Mouse (Mus musculus): ENCODE data around the gene Snx5. TPM values are rescaled to one million over a fixed set of nuclear protein-coding genes. Genes with fewer than 3 reads are reported as not detected.

The Snx5 gene
- polyA plus RNA-seq, 1 experiment from 2014 or later, result 106 TPM

DNA sequence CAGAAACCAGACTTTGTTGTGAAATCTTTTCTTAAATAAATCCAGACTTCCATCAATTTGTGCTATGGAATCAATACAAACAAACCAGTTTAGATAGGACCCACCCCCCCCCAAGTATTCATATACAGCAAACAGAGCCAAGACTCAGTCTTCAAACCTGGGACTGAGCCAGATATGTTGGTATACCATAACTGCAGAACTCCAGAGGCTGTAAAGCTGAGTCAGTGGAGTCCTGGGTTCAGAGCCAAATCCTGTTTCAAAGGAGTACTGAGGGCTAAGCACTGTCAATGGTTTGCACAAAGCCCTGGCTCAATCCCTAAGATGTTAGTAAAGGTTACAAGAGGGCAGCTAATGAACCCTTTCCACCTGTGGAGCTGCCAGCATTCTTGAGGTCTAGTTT lies 20.6 kb downstream of the Snx5 start:
- H3K36me3 ChIP-seq (ENCODE audit: control insufficient read depth, insufficient read depth, low read length), result peaks cover 27% of the 10 kb centered on the region; the same call in 1 of the 2 replicates
- H3K27ac ChIP-seq (ENCODE audit: low read length), result no peak overlapping the region
- no peak overlapping the region for H3K4me3 ChIP-seq (replicated peaks; ENCODE audit: low read length)
- no peaks in the 10 kb centered on the region for H3K27me3 ChIP-seq (ENCODE audit: control insufficient read depth, insufficient read depth, low read length)
- no peak overlapping the region for H3K9ac ChIP-seq (ENCODE audit: low read length)
- H3K4me2 ChIP-seq (ENCODE audit: low read depth, low read length), result no peak overlapping the region
- no peak for ATAC-seq (ENCODE audit: insufficient read depth, low FRiP score)
- no peaks in the 10 kb centered on the region for H3K9me3 ChIP-seq (replicated peaks; ENCODE audit: control insufficient read depth, low read length)
- peaks cover 10% of the 10 kb centered on the region; the same call in 1 of the 2 replicates for H3K4me1 ChIP-seq (ENCODE audit: control insufficient read depth, insufficient read depth, low read length)

DNA sequence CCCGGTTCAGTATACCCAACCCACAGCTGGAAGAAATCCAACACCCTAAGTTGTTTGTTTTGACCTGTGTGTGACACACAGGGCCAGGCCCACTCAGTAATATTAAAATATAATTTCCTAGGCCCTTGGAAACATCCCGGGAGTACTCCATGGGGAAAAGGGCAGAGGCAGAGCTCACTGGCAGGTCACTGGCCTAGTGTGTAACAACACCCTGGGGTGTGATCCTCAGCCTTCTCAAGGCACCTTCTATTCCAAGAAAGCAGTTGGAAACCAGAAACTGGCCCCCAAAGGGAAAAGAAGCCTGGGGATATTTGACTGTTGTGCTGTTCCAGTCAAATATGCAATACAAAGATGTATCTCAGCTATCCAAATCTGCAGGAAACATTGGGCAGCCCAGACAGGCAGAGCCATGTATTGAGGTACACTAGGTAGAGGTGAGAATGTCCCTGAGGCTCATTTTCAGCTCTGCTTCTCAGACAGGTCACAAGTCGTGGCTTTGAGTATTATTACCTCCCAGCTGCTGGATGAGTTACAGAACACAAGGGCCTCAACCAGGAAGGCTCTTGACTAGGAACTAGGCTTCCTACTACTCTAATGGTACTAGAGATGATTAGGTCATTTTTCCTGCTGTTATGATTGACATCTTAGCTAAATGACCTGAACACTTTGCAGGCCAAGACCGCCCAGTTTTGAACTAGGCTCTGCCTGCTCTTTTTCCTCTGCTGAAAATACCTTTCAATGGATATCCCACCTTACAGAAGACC lies 21.9 kb downstream of the Snx5 start:
- H3K4me2 ChIP-seq (ENCODE audit: low read depth, low read length), result no peak overlapping the region
- no peaks in the 10 kb centered on the region for H3K27me3 ChIP-seq (ENCODE audit: control insufficient read depth, insufficient read depth, low read length)
- 33% methylated on average over 4 of the region's 4 CpGs for WGBS
- peaks cover 10% of the 10 kb centered on the region; the same call in 1 of the 2 replicates for H3K4me1 ChIP-seq (ENCODE audit: control insufficient read depth, insufficient read depth, low read length)
- H3K4me3 ChIP-seq (replicated peaks; ENCODE audit: low read length), result no peak overlapping the region
- peaks cover 22% of the 10 kb centered on the region; the same call in 1 of the 2 replicates for H3K36me3 ChIP-seq (ENCODE audit: control insufficient read depth, insufficient read depth, low read length)
- peak overlapping the region; percentile 2; the same call in 1 of the 2 replicates for H3K27ac ChIP-seq (ENCODE audit: low read length)
- no peak overlapping the region for H3K9ac ChIP-seq (ENCODE audit: low read length)
- H3K9me3 ChIP-seq (replicated peaks; ENCODE audit: control insufficient read depth, low read length), result no peaks in the 10 kb centered on the region
- no peak for ATAC-seq (ENCODE audit: insufficient read depth, low FRiP score)

DNA sequence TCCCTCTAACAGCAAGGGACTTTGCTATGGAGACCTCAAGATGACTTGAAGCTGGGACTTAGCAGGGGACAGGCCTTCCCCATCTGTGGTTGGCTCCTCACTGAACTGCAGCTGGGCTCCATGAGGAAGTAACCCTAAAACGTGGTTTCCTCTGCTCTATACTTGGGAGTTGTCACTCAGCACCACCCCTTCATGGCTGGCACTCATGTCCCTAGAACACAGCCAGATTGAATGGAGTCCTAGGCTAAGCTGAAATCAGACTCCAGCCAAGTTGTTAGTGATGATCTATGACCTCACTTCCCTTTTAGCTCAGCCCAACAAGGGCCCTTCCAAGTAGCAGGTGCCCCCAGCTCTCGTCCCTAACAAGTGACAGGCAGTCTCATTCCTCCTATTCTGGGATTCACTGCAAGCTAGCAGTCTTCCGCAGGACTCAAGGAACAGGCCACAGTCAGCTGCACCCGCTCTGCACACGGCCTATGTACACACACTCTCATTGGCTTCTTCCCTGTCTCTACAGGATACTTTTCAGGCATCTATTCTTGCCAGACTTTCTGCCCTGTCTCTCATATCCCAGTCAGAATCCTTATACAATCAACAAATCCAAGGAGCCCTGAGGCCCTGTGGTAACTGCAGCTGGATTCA lies 23.2 kb downstream of the Snx5 start:
- Histone ChIP-seq H3K9me3 (replicated peaks; ENCODE audit: control insufficient read depth, low read length) (no peaks in the 10 kb centered on the region), H3K9ac (ENCODE audit: low read length) (no peak overlapping the region), H3K36me3 (ENCODE audit: control insufficient read depth, insufficient read depth, low read length) (peaks cover 12% of the 10 kb centered on the region; the same call in 1 of the 2 replicates), H3K4me2 (ENCODE audit: low read depth, low read length) (no peak overlapping the region), H3K27me3 (ENCODE audit: control insufficient read depth, insufficient read depth, low read length) (no peaks in the 10 kb centered on the region), H3K4me1 (ENCODE audit: control insufficient read depth, insufficient read depth, low read length) (peaks cover 10% of the 10 kb centered on the region; the same call in 1 of the 2 replicates), H3K27ac (ENCODE audit: low read length) (peak overlapping the region; percentile 59), H3K4me3 (replicated peaks; ENCODE audit: low read length) (no peak overlapping the region)
- 36% methylated on average over 5 of the region's 5 CpGs for WGBS
- ATAC-seq (ENCODE audit: insufficient read depth, low FRiP score), result peak; percentile 48

DNA sequence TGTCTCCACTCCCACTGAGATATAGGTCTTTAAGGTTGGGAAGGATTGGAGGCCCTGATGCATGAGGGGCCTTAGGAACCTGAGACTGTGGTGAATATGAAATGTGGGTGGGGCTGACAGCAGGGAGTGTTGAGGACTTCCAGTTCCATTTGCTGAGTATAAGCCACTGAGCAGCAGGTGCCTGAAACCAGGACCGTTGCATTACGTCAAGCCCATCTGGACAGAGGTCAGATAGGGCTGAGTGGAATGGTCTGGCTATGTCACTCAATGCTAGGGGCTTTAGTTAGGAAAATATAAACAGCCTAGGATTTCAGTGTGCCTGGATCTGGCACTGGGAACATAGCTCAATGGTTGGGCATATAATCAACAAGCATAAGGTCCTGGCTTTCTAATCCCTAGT lies 24.4 kb downstream of the Snx5 start:
- Histone ChIP-seq H3K4me1 (ENCODE audit: control insufficient read depth, insufficient read depth, low read length) (peaks cover 10% of the 10 kb centered on the region; the same call in 1 of the 2 replicates), H3K27ac (ENCODE audit: low read length) (0 out of 2 replicates have a peak overlapping the region, but pooled peaks have one; percentile 3), H3K36me3 (ENCODE audit: control insufficient read depth, insufficient read depth, low read length) (peaks cover 9% of the 10 kb centered on the region; the same call in 1 of the 2 replicates), H3K9me3 (replicated peaks; ENCODE audit: control insufficient read depth, low read length) (no peaks in the 10 kb centered on the region), H3K9ac (ENCODE audit: low read length) (no peak overlapping the region), H3K4me3 (replicated peaks; ENCODE audit: low read length) (no peak overlapping the region), H3K4me2 (ENCODE audit: low read depth, low read length) (no peak overlapping the region), H3K27me3 (ENCODE audit: control insufficient read depth, insufficient read depth, low read length) (no peaks in the 10 kb centered on the region)
- WGBS, result 55% methylated on average over 2 of the region's 2 CpGs
- ATAC-seq (ENCODE audit: insufficient read depth, low FRiP score), result no peak

DNA sequence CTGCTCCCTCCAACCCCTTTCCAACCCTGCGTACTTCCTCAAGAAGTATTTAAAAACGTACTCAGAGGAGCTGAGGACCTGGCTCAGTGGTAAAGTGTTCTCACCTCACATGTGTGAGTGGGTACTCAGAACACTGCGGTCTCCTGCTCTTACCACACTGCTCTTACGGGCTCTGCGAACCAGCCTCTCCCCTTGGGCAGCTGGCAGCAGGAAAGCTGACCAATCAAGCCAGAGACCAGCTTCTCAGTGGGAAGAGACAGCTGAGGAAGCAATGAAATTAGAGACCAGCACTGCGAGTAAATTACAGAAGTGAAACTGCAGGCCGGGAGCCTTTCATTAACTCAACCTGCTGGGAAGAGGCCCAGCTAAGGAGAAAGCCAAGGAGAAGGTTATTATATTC lies 25.2 kb downstream of the Snx5 start:
- no peak for ATAC-seq (ENCODE audit: insufficient read depth, low FRiP score)
- WGBS, result 66% methylated on average over 7 of the region's 7 CpGs
- Histone ChIP-seq H3K4me3 (replicated peaks; ENCODE audit: low read length) (no peak overlapping the region), H3K4me1 (ENCODE audit: control insufficient read depth, insufficient read depth, low read length) (peaks cover 11% of the 10 kb centered on the region; the same call in 1 of the 2 replicates), H3K27me3 (ENCODE audit: control insufficient read depth, insufficient read depth, low read length) (no peaks in the 10 kb centered on the region), H3K27ac (ENCODE audit: low read length) (no peak overlapping the region), H3K4me2 (ENCODE audit: low read depth, low read length) (no peak overlapping the region), H3K36me3 (ENCODE audit: control insufficient read depth, insufficient read depth, low read length) (0 out of 2 replicates have a peak, but pooled peaks cover 6% of the 10 kb centered on the region), H3K9me3 (replicated peaks; ENCODE audit: control insufficient read depth, low read length) (no peaks in the 10 kb centered on the region), H3K9ac (ENCODE audit: low read length) (no peak overlapping the region)

DNA sequence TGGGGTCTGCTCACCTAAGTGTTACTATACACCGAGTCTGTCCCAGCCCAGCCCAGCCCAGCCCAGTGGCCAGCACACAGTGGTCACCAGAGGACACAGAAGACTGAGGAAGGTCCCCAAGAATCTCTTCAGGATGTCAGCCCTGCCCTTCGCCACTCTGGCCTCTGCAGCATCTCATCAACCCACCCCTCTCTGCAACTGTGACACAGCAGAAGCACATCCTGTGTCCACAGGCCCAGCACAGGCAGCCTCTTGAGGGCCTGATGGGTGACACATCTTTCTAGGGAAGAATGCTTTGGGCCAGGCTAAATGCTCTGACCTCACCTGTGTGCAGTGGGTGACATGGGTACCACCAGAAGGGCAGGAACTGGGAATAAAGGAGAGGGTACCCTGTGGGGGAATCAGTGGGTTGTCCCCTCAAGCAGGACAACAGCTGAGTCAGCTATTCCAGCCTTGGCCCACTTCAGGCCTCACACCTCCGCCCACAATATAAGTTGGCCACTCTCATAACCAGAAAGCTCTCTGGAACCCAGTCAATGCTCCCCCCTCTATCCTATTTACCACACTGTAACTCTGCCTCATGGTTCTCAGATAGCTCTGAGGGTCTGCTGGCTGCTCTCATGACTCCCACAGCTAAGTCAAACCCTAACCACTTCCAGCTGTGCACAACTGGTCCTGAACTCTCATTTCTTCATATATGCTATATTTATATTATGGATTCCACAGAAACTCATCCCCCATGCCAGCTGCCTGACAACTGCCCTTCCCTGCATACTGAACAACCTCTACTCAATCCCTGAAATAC lies 30.4 kb downstream of the Snx5 start:
- peak overlapping the region; percentile 71 for H3K27ac ChIP-seq (ENCODE audit: low read length)
- no peak overlapping the region for H3K9ac ChIP-seq (ENCODE audit: low read length)
- no peak overlapping the region for H3K4me2 ChIP-seq (ENCODE audit: low read depth, low read length)
- H3K27me3 ChIP-seq (ENCODE audit: control insufficient read depth, insufficient read depth, low read length), result no peaks in the 10 kb centered on the region
- peak; percentile 72; the same call in 1 of the 2 replicates for ATAC-seq (ENCODE audit: insufficient read depth, low FRiP score)
- H3K9me3 ChIP-seq (replicated peaks; ENCODE audit: control insufficient read depth, low read length), result no peaks in the 10 kb centered on the region
- no peaks in the 10 kb centered on the region for H3K36me3 ChIP-seq (ENCODE audit: control insufficient read depth, insufficient read depth, low read length)
- no peak overlapping the region for H3K4me3 ChIP-seq (replicated peaks; ENCODE audit: low read length)
- H3K4me1 ChIP-seq (ENCODE audit: control insufficient read depth, insufficient read depth, low read length), result peaks cover 12% of the 10 kb centered on the region; the same call in 1 of the 2 replicates
- 72% methylated on average over 3 of the region's 3 CpGs for WGBS

DNA sequence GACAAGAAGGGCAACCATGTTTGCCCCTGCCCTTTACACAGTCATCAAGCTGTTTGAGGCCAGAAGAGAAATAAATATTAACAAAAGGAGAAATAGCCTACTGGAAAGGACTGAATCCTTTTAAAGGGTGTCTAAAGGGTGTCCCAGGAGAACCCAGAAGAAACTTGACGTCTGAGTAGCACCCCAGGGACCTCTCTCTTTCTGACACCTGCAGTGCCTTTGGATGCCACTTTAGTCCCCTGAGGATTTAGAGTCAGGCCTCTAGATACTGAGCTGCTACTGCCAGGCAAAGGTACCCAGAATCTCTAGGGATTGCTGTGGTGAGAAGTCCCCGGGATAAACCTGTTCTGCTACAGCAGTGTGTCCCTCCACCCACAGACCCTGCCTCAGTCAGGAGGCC lies 31.4 kb downstream of the Snx5 start:
- 57% methylated on average over 2 of the region's 2 CpGs for WGBS
- no peak for ATAC-seq (ENCODE audit: insufficient read depth, low FRiP score)

DNA sequence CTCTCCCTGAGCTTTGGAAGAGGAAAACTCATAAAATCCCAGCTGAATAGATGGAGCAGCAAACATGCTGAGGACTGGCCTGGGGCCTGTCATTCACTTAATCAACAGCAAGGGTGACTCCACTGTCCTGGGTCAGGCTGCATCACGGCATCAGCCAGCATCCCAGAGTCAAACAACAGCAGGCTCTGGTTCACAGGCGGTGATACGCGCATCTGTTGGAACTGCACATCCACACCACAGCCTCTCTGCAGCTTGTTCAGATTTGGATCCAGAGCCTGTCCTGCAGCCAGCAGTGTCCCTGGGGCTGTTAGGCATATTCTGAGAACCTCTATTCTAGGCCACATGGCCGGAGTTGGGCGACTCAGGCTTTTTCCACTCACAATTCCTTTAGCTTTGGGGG lies 32.4 kb downstream of the Snx5 start:
- no peaks in the 10 kb centered on the region; the same call in 1 of the 2 replicates for H3K9me3 ChIP-seq (replicated peaks; ENCODE audit: control insufficient read depth, low read length)
- ATAC-seq (ENCODE audit: insufficient read depth, low FRiP score), result peak; percentile 54; the same call in 1 of the 2 replicates
- H3K4me2 ChIP-seq (ENCODE audit: low read depth, low read length), result no peak overlapping the region
- no peaks in the 10 kb centered on the region for H3K27me3 ChIP-seq (ENCODE audit: control insufficient read depth, insufficient read depth, low read length)
- no peak overlapping the region for H3K4me3 ChIP-seq (replicated peaks; ENCODE audit: low read length)
- 71% methylated on average over 6 of the region's 6 CpGs for WGBS
- H3K4me1 ChIP-seq (ENCODE audit: control insufficient read depth, insufficient read depth, low read length), result peaks cover 12% of the 10 kb centered on the region; the same call in 1 of the 2 replicates
- H3K9ac ChIP-seq (ENCODE audit: low read length), result no peak overlapping the region
- peak overlapping the region; percentile 39; the same call in 1 of the 2 replicates for H3K27ac ChIP-seq (ENCODE audit: low read length)
- H3K36me3 ChIP-seq (ENCODE audit: control insufficient read depth, insufficient read depth, low read length), result no peaks in the 10 kb centered on the region

More for the DNA sequence above, 31.4 kb downstream of the Snx5 start:
- no peak overlapping the region for H3K4me2 ChIP-seq (ENCODE audit: low read depth, low read length)
- H3K27ac ChIP-seq (ENCODE audit: low read length), result no peak overlapping the region
- no peaks in the 10 kb centered on the region; the same call in 1 of the 2 replicates for H3K9me3 ChIP-seq (replicated peaks; ENCODE audit: control insufficient read depth, low read length)
- H3K36me3 ChIP-seq (ENCODE audit: control insufficient read depth, insufficient read depth, low read length), result no peaks in the 10 kb centered on the region
- peaks cover 12% of the 10 kb centered on the region; the same call in 1 of the 2 replicates for H3K4me1 ChIP-seq (ENCODE audit: control insufficient read depth, insufficient read depth, low read length)
- no peak overlapping the region for H3K9ac ChIP-seq (ENCODE audit: low read length)
- no peaks in the 10 kb centered on the region for H3K27me3 ChIP-seq (ENCODE audit: control insufficient read depth, insufficient read depth, low read length)
- no peak overlapping the region for H3K4me3 ChIP-seq (replicated peaks; ENCODE audit: low read length)

All from stomach, embryonic 16.5 days (tissue).